Mouse (Mus musculus) MEL (cell line): ENCODE results near the gene Gpx1.

Experiments
- CHD2 ChIP-seq: IDR thresholded peaks from 2 replicates; pipeline ENCODE4 v1.6.1; 2011; ENCODE audit warnings: low read length, improper control_type of control experiment
- CTCF ChIP-seq, 3 experiments: IDR thresholded peaks in 2 of 3; conservative IDR thresholded peaks in 1 of 3; 2 replicates each; pipeline ENCODE4 v1.5.1; 2011 to 2012; ENCODE audit warnings: low read length in 3 of 3, low read depth in 2 of 3, mild to moderate bottlenecking in 2 of 3, improper control_type of control experiment in 1 of 3, inconsistent platforms in 1 of 3, mixed read lengths in 1 of 3, moderate library complexity in 1 of 3; ENCODE audit not compliant: control insufficient read depth in 1 of 3, insufficient read depth in 1 of 3, poor library complexity in 1 of 3, severe bottlenecking in 1 of 3
- HCFC1 ChIP-seq: IDR thresholded peaks from 2 replicates; pipeline ENCODE4 v1.6.1; 2012; ENCODE audit warnings: low read depth, mild to moderate bottlenecking, inconsistent platforms, low read length, improper control_type of control experiment, moderate library complexity
- MAZ ChIP-seq: IDR thresholded peaks from 2 replicates; pipeline ENCODE4 v1.6.1; 2012; ENCODE audit warnings: low read depth, mild to moderate bottlenecking, inconsistent platforms, low read length, improper control_type of control experiment
- MXI1 ChIP-seq: IDR thresholded peaks from 2 replicates; pipeline ENCODE4 v1.6.1; 2011; ENCODE audit warnings: mild to moderate bottlenecking, low read depth, low read length, improper control_type of control experiment
- POLR2A ChIP-seq, 2 experiments: IDR thresholded peaks; 2 replicates each; pipeline ENCODE4 v1.6.1; 2011 to 2012; ENCODE audit warnings: low read length in 2 of 2, mild to moderate bottlenecking in 2 of 2, control low read depth in 1 of 2, improper control_type of control experiment in 1 of 2, low read depth in 1 of 2, moderate library complexity in 1 of 2; ENCODE audit not compliant: control insufficient read depth in 1 of 2, insufficient read depth in 1 of 2, poor library complexity in 1 of 2
- RCOR1 ChIP-seq: IDR thresholded peaks from 2 replicates; pipeline ENCODE4 v1.6.1; 2012; ENCODE audit warnings: low read depth, mild to moderate bottlenecking, inconsistent platforms, low read length, improper control_type of control experiment
- ZC3H11A ChIP-seq: IDR thresholded peaks from 2 replicates; pipeline ENCODE4 v1.6.1; 2012; ENCODE audit warnings: low read depth, mild to moderate bottlenecking, inconsistent platforms, low read length, improper control_type of control experiment

- TF ChIP-seq MXI1 (no peak), ZC3H11A (no peak), RCOR1 (no peak), CHD2 (no peak), CTCF (IDR thresholded peaks at IDR 0.05 in 2 of 3, conservative IDR thresholded peaks at IDR 0.05 in 1 of 3; ENCODE audit: control insufficient read depth in 1 of 3, insufficient read depth in 1 of 3, low read depth in 2 of 3, low read length in 3 of 3, poor library complexity in 1 of 3, severe bottlenecking in 1 of 3) (no peak), HCFC1 (no peak), POLR2A (IDR thresholded peaks at IDR 0.05; ENCODE audit: control insufficient read depth in 1 of 2, insufficient read depth in 1 of 2, low read depth in 1 of 2, low read length in 2 of 2, poor library complexity in 1 of 2) (no peak), MAZ (no peak)
These were observed 40.6 kb downstream of the Gpx1 start for GRCm38 (mm10) chr9:108379294-108379693.
